Mouse (Mus musculus): ENCODE data around the gene Dclk1. TPM values are rescaled to one million over a fixed set of nuclear protein-coding genes. Genes with fewer than 3 reads are reported as not detected.
A peak's percentile ranks its signal among the peaks of the same experiment; 100 is the strongest.

The Dclk1 gene
- polyA plus RNA-seq, 1 experiment from 2014 or later = 31.3 TPM

DNA sequence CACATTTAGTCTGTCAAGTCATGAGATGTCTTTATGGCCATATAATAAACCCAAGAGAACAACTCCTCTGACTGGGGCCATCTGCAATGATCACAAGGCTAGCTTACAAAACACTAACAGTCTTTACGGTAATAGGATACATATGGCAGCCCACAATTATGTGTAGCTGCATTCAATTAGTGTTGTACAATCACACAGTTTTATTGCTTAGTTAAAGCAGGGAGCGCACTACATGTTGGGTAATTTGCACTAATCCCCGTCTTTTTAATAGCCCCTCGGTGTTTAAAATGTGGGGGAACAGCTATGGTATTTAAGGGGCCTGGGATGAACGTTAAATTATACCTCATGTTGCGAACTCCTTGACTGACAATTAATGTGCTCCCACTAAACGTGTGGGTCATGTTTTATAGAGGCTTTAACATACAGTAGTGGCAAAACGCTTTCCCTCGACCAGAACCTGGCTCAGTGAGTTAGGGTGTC, 254.3 kb downstream of the Dclk1 start:
- peaks cover 6% of the 10 kb centered on the region; the same call in 1 of the 2 replicates for H3K4me1 ChIP-seq
- no peak overlapping the region for H3K9ac ChIP-seq
- H3K4me3 ChIP-seq (replicated peaks) = no peak overlapping the region
- H3K36me3 ChIP-seq = no peaks in the 10 kb centered on the region
- peak; percentile 52; the same call in 1 of the 2 replicates for ATAC-seq (replicated peaks; ENCODE audit: low FRiP score)
- no peak overlapping the region for H3K4me2 ChIP-seq
- H3K27me3 ChIP-seq = no peaks in the 10 kb centered on the region
- 0 out of 2 replicates have a peak overlapping the region, but pooled peaks have one; percentile 42 for H3K27ac ChIP-seq
- WGBS = 24% methylated on average over 9 of the region's 9 CpGs
- no peaks in the 10 kb centered on the region for H3K9me3 ChIP-seq (replicated peaks)

DNA sequence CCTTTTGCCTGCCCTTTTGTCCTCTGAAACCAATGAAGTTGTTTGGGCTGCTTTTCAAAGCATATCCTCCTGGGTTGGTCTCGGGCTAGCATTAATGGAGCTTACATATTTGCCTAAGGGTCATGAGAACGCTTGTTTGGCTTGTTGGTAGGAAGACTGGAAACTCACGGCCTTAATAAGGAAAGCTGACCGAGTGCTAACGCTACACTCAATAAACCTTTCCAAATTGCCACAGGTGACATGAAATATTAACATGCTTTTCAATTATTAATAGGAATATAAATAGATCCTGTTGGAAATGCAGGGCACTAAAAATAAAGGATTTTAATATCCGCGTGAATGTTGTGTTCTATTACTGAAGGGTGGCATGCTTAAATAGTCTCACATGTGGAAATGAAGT, 257.1 kb downstream of the Dclk1 start:
- 77% methylated on average over 7 of the region's 7 CpGs for WGBS
- H3K4me3 ChIP-seq (replicated peaks) = no peak overlapping the region
- no peak for ATAC-seq (replicated peaks; ENCODE audit: low FRiP score)

DNA sequence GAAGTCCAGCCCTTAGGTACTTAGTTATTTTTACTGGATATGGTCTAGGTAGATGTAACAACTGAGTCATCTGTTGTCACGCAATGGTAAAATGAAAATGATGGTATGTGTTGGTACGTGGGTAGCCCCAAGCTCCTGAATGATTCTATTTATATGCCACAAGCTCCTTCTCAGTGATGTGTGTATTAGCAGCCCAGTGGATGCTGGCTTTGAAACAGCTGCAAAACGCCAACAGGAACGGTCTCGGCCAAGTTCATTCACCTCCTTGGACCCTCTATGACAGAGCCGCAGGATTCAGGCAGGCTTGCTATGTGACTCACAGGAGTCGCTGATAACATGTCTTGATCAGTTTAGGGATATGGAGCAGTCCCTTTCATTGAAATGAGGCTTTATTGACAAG, 268.0 kb downstream of the Dclk1 start:
- Histone ChIP-seq H3K27me3 (no peaks in the 10 kb centered on the region), H3K36me3 (no peaks in the 10 kb centered on the region), H3K27ac (peak overlapping the region; percentile 45; the same call in 1 of the 2 replicates), H3K9ac (no peak overlapping the region), H3K4me2 (no peak overlapping the region), H3K4me3 (replicated peaks) (no peak overlapping the region), H3K9me3 (replicated peaks) (no peaks in the 10 kb centered on the region), H3K4me1 (peaks cover 8% of the 10 kb centered on the region; the same call in 1 of the 2 replicates)
- ATAC-seq (replicated peaks; ENCODE audit: low FRiP score) = no peak
- WGBS = 67% methylated on average over 7 of the region's 7 CpGs

More for the DNA sequence above, 257.1 kb downstream of the Dclk1 start:
- Histone ChIP-seq H3K9ac (no peak overlapping the region), H3K4me2 (no peak overlapping the region), H3K27ac (no peak overlapping the region), H3K4me1 (peaks cover 6% of the 10 kb centered on the region; the same call in 1 of the 2 replicates), H3K27me3 (no peaks in the 10 kb centered on the region), H3K9me3 (replicated peaks) (no peaks in the 10 kb centered on the region), H3K36me3 (no peaks in the 10 kb centered on the region)

DNA sequence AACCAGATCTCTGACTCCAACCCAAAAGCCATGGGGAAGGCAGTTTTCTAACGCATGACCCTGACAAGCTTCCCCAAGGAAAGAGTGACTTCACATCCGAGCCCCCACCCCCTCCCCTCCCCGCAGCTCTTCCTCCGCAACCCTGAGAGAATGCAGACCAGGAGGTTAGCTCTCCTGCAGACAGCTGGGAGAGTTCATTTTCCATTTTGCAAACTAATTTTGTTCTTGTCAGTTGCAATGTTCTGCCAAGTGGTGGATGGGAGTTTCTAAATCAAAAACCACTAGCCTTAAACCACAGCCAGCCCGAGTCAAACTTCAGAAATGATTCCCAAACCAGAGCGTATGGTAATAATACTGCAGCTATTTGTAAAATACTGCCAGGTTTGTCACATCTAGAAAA, 269.5 kb downstream of the Dclk1 start:
- Histone ChIP-seq H3K36me3 (no peaks in the 10 kb centered on the region), H3K27ac (no peak overlapping the region), H3K4me1 (peaks cover 17% of the 10 kb centered on the region), H3K9me3 (replicated peaks) (no peaks in the 10 kb centered on the region), H3K9ac (no peak overlapping the region), H3K27me3 (no peaks in the 10 kb centered on the region), H3K4me2 (no peak overlapping the region), H3K4me3 (replicated peaks) (no peak overlapping the region)
- 55% methylated on average over 6 of the region's 6 CpGs for WGBS
- no peak for ATAC-seq (replicated peaks; ENCODE audit: low FRiP score)

DNA sequence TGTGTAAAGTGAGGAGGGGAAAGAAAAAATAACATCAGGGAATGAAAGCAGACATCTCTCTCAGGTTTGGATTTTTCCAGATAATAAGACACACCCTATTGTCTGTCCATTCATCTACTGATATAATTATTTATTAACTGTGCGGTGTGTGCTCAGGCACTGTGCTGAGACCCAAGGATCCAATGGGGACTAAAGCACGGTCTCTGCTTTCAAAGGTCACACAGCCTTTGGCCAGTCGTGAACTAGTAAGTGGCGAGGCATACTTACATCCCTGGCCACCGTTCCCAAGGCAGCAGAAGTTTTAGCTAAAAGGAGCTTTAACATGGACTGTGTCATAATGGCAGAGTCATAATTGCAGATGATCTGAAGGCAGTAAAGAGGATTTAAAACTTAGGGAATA, 273.8 kb downstream of the Dclk1 start:
- Histone ChIP-seq H3K9ac (no peak overlapping the region), H3K4me1 (peaks cover 22% of the 10 kb centered on the region), H3K27ac (no peak overlapping the region), H3K36me3 (no peaks in the 10 kb centered on the region), H3K4me3 (replicated peaks) (no peak overlapping the region), H3K27me3 (no peaks in the 10 kb centered on the region), H3K4me2 (no peak overlapping the region), H3K9me3 (replicated peaks) (no peaks in the 10 kb centered on the region)
- WGBS = 37% methylated on average over 5 of the region's 5 CpGs
- ATAC-seq (replicated peaks; ENCODE audit: low FRiP score) = peak; percentile 60; the same call in 1 of the 2 replicates

DNA sequence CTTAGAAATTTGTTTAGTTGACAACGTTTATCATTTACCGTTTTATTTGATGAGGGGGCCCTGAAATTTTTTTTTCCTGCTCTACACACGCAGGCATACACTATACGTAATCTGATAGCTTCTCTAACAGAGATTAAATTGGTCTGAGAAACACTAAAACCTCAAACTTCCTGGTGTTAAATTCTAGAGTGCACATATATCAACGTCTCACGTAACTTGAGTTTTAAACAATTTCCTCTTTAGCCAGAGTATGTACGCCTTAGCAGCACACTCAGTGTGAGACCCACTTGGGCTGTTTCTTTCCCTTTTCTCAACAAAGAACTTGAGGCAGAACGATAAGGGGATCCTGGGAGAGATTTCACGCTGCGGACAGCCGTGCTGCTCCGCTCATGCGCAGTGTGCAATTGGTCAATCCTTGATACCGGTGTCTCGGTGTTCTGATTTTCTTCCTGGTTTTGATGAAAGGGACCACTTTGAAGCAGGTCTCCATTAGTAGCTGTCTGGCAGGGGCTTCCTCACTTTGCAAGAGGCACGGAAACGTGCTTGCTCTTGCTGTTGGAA, 275.4 kb downstream of the Dclk1 start:
- Histone ChIP-seq H3K9ac (no peak overlapping the region), H3K4me1 (peaks cover 23% of the 10 kb centered on the region), H3K4me3 (replicated peaks) (peak overlapping the region; percentile 12), H3K36me3 (no peaks in the 10 kb centered on the region), H3K27me3 (no peaks in the 10 kb centered on the region), H3K9me3 (replicated peaks) (no peaks in the 10 kb centered on the region), H3K27ac (peak overlapping the region; percentile 62; the same call in 1 of the 2 replicates), H3K4me2 (peak overlapping the region; percentile 48)
- no peak; the same call in 1 of the 2 replicates for ATAC-seq (replicated peaks; ENCODE audit: low FRiP score)
- 42% methylated on average over 17 of the region's 17 CpGs for WGBS

DNA sequence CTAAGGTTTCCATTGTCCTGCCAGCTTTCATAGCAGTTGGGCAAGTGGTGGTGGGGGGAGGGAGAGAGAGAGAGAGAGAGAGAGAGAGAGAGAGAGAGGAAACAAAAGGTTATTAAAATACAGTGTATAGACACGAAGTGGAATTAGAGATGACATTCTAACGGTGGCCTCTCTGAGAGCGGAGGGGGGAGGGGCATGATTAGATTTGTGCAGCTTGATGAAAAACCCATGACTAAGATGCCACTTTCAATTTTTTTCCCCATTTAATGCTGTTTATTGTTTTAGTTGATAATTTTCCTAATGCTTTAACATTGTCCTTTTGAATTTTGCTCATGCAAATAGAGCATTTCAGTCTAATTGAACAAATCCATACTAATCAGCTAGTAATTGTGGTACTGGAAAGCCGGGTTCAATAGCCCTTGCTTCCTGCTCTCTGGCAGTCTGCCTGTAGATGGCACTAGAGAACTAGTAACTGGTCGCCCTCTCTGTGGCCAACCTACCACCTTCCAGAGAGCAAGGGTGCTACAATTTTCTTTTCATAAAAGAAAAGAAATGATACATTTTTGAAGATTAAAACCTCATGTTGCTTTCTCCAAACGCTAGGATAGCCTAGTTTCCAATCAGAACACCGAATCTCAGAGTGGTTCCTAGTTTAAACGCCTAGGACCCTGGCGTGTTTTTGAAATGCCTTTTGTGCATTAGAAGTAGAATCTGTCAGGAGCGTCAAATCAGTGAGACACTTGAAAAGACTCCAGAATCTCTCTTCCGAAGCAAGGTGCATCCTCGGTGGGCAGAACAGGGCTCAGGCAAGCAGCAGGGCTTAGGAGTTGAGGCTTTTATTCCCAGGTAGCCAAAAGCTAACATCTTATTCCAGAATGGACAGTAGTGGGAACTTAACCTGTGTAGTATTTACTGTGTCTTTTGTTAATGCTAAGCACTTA, 278.3 kb downstream of the Dclk1 start:
- Histone ChIP-seq H3K9ac (no peak overlapping the region), H3K36me3 (no peaks in the 10 kb centered on the region), H3K4me1 (peaks cover 49% of the 10 kb centered on the region), H3K27ac (no peak overlapping the region), H3K4me3 (replicated peaks) (no peak overlapping the region), H3K4me2 (no peak overlapping the region), H3K27me3 (no peaks in the 10 kb centered on the region), H3K9me3 (replicated peaks) (no peaks in the 10 kb centered on the region)
- 34% methylated on average over 12 of the region's 12 CpGs for WGBS
- no peak for ATAC-seq (replicated peaks; ENCODE audit: low FRiP score)

DNA sequence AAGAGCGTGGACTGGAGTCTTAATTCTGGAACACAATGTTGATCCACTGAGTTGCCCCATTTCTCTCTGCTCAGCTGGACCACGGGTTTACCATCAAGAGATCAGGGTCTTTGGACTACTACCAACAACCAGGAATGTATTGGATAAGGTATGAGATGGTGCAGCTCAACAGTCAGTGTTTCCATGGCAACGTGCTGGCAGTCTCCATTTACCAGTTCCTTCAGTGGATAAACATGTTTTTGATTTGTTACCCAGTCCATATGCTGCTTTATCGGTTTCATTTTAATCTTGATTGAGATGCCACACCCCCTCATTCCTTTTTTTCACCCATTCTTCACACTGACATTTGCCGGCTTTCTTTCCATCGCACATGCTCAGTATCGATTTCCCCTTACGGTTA, 279.6 kb downstream of the Dclk1 start:
- peaks cover 39% of the 10 kb centered on the region for H3K4me1 ChIP-seq

DNA sequence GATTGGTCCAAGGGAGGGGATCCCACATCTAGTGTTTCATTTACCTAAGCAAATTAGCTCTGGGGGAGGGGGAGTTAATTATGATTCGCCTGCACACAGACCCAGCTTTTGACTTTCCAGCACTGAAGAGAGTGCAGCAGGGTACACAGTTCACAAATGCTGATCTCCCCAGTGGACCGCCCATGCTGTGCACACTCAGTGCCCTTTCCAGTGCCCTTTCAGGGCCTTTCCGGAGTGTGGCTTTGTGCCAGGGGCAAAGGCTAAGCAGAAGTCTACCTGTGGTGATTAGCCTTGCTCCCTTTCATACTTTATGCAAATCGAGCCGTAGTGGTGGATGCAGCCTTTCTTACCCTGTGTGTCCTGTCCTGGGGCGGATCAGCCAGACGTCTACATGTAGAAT, 281.1 kb downstream of the Dclk1 start:
- no peak overlapping the region for H3K27ac ChIP-seq
- no peak overlapping the region for H3K4me2 ChIP-seq
- no peaks in the 10 kb centered on the region for H3K27me3 ChIP-seq
- H3K4me1 ChIP-seq = peaks cover 27% of the 10 kb centered on the region
- no peak overlapping the region for H3K4me3 ChIP-seq (replicated peaks)
- WGBS = 33% methylated on average over 7 of the region's 7 CpGs
- ATAC-seq (replicated peaks; ENCODE audit: low FRiP score) = peak; percentile 33
- H3K9ac ChIP-seq = 0 out of 2 replicates have a peak overlapping the region, but pooled peaks have one; percentile 1
- no peaks in the 10 kb centered on the region for H3K36me3 ChIP-seq
- no peaks in the 10 kb centered on the region for H3K9me3 ChIP-seq (replicated peaks)

More for the DNA sequence above, 279.6 kb downstream of the Dclk1 start:
- no peak overlapping the region for H3K4me2 ChIP-seq
- H3K27ac ChIP-seq = no peak overlapping the region
- H3K36me3 ChIP-seq = no peaks in the 10 kb centered on the region
- no peak overlapping the region for H3K4me3 ChIP-seq (replicated peaks)
- H3K9ac ChIP-seq = no peak overlapping the region
- H3K27me3 ChIP-seq = no peaks in the 10 kb centered on the region
- 82% methylated on average over 8 of the region's 8 CpGs for WGBS
- ATAC-seq (replicated peaks; ENCODE audit: low FRiP score) = no peak
- H3K9me3 ChIP-seq (replicated peaks) = no peaks in the 10 kb centered on the region

DNA sequence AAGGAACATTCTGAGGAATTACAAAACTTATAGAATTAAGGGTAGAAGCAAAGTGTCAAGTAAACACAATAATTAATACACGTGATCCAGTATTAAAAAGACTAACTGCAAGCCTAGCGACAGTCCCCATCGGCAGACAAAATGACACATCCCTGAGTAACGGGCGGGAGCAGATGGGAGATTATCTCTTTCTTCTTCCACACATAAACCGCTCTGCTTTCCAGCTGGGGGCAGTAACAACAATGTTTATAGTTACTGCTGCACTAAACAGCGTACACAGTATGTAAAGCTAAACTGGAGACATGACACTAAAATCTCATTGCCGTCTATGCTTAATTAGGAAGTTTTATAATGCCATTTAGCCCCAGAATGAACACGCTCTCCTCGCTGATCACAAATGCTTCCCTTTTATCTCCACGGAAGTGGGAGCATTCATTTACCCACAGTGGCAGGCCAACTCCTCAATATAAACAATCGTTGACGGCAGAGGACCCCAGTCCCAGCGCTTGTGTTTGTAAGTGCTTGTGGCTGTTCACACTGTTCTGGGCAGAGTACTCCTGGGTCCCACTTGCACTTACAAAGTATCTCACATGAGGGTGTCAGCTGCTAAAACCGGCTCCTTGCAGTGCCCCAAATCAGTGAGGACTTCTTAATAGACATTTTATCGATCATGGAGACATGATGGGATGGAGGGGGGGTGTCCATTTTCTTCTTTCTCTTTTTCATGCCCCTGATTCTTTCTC, 281.7 kb downstream of the Dclk1 start:
- no peaks in the 10 kb centered on the region for H3K9me3 ChIP-seq (replicated peaks)
- H3K4me2 ChIP-seq = peak overlapping the region; percentile 15; the same call in 1 of the 2 replicates
- 25% methylated on average over 16 of the region's 16 CpGs for WGBS
- H3K36me3 ChIP-seq = no peaks in the 10 kb centered on the region
- no peak for ATAC-seq (replicated peaks; ENCODE audit: low FRiP score)
- no peaks in the 10 kb centered on the region for H3K27me3 ChIP-seq
- H3K9ac ChIP-seq = no peak overlapping the region
- peak overlapping the region; percentile 88 for H3K27ac ChIP-seq
- H3K4me1 ChIP-seq = peaks cover 27% of the 10 kb centered on the region
- no peak overlapping the region for H3K4me3 ChIP-seq (replicated peaks)

DNA sequence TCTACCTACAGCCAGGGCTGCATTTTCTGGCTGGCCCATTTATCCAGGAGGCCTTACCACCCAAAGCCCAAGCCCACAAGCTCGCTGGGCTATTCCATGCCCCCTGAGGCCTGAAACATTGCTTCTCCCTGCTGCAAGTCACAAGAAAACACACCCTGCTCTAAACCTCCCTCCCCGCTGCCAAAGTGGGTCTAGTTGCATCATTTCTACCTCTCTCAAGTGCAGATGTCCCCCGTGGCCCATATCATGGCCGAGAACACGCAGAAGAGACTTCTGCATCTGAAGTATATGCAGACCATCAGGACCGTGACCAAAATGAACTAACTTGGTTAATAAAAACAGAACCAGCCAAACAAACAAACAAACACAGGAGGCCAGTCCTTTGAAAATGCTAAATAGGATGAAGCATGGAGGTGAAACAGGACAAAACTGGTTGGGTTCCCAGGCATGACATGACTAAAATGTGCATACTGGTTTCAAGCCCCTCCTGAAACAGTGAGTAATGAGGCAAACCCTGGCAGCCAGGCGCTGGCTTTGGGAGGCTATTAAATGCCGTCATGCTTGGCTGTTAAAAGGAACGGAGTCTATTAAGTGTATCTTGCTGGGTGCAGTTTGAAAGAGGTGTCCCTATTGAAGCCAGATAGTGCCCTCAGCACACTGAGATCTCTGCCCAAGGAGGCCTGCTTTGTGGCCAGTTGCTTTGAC, 282.5 kb downstream of the Dclk1 start:
- Histone ChIP-seq H3K36me3 (no peaks in the 10 kb centered on the region), H3K27ac (peak overlapping the region; percentile 88), H3K9me3 (replicated peaks) (no peaks in the 10 kb centered on the region), H3K9ac (no peak overlapping the region), H3K4me2 (no peak overlapping the region), H3K4me1 (peaks cover 27% of the 10 kb centered on the region), H3K4me3 (replicated peaks) (no peak overlapping the region), H3K27me3 (no peaks in the 10 kb centered on the region)
- ATAC-seq (replicated peaks; ENCODE audit: low FRiP score) = peak; percentile 83
- WGBS = 59% methylated on average over 9 of the region's 9 CpGs
